Mouse (Mus musculus) bone marrow, adult 2 months (tissue): ENCODE results near the gene Gm17324. TPM values are rescaled to one million over a fixed set of nuclear protein-coding genes. Genes with fewer than 3 reads are reported as not detected.

Experiments used
- H3K27ac ChIP-seq: fragments of 200-500 bp; 2 replicates; pipeline ENCODE4 v1.5.1; 2012; ENCODE audit warnings: low read depth, mild to moderate bottlenecking, control low read depth, inconsistent platforms, low read length; ENCODE audit not compliant: control insufficient read depth, poor library complexity, insufficient read depth
- H3K4me1 ChIP-seq: fragments of 200-500 bp; 2 replicates; pipeline ENCODE4 v1.6.1; 2011; ENCODE audit warnings: low read length; ENCODE audit not compliant: control insufficient read depth, insufficient read depth
- H3K4me3 ChIP-seq: fragments of 200-500 bp; replicated peaks from 2 replicates; pipeline ENCODE3; 2011; ENCODE audit warnings: mild to moderate bottlenecking, low read depth, low read length, control low read depth; ENCODE audit not compliant: control insufficient read depth
- CTCF ChIP-seq: fragments of 200-500 bp; IDR thresholded peaks from 2 replicates; pipeline ENCODE4 v1.5.1; 2011; ENCODE audit warnings: low read length, control low read depth; ENCODE audit not compliant: control insufficient read depth, insufficient read depth
- POLR2A ChIP-seq: fragments of 200-500 bp; IDR thresholded peaks from 2 replicates; pipeline ENCODE4 v1.6.1; 2011; ENCODE audit warnings: low read depth, mild to moderate bottlenecking, control low read depth, low read length, borderline replicate concordance; ENCODE audit not compliant: control insufficient read depth
- WGBS: fragments of 180-500 bp; shearing (Covaris S2); methylation state at CpG from one replicate; pipeline ENCODE4 v1.1.7; 2018; 5-methylcytosine and 5-hydroxymethylcytosine counted together
- polyA plus RNA-seq: library from polyadenylated mRNA; stranded (reverse); fragments of >200 nt; gene quantifications from 2 replicates; pipeline ENCODE4 v1.2.4, GENCODE M21; 2011; ENCODE audit warnings: low replicate concordance; ENCODE audit not compliant: missing spikeins, insufficient read depth, insufficient read length

Gm17324 gene
- polyA plus RNA-seq, 1 experiment, result not detected

DNA sequence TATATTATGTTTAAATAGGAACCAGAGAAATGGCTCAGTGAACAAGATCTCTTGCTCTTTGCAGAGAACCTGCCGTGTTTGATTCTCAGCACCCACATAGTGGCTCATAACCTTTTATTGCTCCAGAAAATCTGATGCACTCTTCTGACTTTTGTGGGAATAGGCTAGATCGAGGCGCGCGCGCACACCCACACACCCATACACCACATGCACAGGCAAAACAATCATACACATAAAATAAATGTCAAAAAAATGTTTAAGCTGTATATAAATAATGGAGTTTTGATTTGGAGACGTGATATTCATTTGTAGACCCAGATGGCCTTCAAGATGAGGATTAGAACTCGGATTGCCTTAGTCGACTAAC lies 997 bp downstream of the Gm17324 start:
- 47% methylated on average over 9 of the region's 9 CpGs for WGBS
- no peak for TF ChIP-seq CTCF
- TF ChIP-seq POLR2A, result no peak
- peak overlapping the region; percentile 98 for H3K4me3 ChIP-seq
- peaks cover 5% of the 10 kb centered on the region; the same call in 1 of the 2 replicates for H3K4me1 ChIP-seq
- no peak overlapping the region for H3K27ac ChIP-seq

DNA sequence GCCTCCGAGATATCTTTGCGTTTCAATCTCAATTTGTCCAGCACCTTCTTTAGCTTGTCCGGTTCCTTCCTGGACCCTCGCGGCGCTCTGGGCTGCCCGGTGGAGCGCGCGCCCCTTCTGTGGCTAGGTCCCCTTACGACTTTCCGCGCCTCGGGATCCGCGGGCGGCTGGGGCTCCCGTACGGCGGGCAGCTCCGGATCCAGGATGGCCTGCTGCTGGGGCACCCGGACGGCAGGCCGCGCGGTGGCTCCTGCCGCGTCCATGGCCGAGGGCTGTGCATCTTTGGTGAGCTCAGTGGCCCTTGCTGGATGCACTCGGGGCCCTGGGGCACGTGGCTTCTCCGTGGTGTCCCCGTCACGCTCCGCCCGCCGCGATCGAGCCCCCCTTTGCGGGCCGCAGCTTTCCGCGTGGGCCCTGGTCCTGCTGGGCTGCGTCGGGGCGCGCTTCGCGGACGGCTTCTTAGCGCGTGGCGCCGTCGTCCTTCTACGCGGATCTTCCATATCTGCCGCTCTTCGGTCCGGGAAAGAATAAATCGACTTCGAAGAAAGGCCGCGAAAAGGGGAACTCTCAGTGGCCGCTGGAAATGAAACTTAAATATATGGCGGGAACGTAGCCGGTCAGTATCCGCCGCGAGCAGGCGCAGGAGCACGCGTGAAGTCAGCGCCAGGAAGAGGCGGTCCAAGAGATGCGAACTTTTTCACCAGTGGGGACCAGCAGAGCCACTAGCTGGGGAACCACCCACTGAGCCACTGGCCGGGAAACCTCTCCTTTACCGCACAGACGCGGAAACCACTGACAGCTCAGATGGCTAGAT lies 5.8 kb downstream of the Gm17324 start, which contains the start of gene Cgas:
TSS of gene Cgas (minus strand) at position 659 of the 814 bp plus-strand sequence.
- TF ChIP-seq CTCF (no peak), POLR2A (no peak; the same call in 1 of the 2 replicates)
- under 1% methylated on average over 81 of the region's 81 CpGs for WGBS
- Histone ChIP-seq H3K4me1 (peaks cover 3% of the 10 kb centered on the region; the same call in 1 of the 2 replicates), H3K4me3 (peak within 1 kb of the TSS; percentile 69), H3K27ac (peak within 1 kb of the TSS; percentile 76)

GRCm38 (mm10) chr9:78442237-78442578 lies 6.4 kb downstream of the Gm17324 start:
- TF ChIP-seq POLR2A, result no peak
- no peak for TF ChIP-seq CTCF
- H3K27ac ChIP-seq, result peak overlapping the region; percentile 76; the same call in 1 of the 2 replicates
- WGBS, result under 1% methylated on average over 9 of the region's 9 CpGs
- H3K4me3 ChIP-seq, result peak overlapping the region; percentile 69
- peaks cover 3% of the 10 kb centered on the region; the same call in 1 of the 2 replicates for H3K4me1 ChIP-seq

DNA sequence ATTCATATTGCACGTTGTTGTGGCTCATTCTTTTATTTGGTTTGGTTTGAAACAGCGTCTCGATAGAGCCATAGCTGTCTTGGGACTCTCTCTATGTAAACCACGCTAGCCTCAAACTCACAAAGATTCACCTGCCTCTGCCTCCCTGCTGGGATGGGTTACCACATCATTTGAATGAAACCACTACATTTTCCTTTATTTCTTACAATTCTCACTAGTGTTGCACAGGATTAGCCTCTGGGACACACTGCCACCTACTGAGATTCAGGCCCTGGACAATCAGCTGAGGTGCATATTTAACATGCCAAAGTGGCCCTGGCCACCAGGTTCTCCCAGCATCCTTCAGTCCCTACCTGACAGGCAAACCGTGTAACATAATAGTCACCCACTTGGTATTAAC lies 9.2 kb downstream of the Gm17324 start:
- WGBS, result 66% methylated on average over 5 of the region's 5 CpGs
- Histone ChIP-seq H3K4me1 (peaks cover 3% of the 10 kb centered on the region; the same call in 1 of the 2 replicates), H3K27ac (no peak overlapping the region), H3K4me3 (no peak overlapping the region)
- TF ChIP-seq POLR2A, result no peak
- no peak for TF ChIP-seq CTCF

DNA sequence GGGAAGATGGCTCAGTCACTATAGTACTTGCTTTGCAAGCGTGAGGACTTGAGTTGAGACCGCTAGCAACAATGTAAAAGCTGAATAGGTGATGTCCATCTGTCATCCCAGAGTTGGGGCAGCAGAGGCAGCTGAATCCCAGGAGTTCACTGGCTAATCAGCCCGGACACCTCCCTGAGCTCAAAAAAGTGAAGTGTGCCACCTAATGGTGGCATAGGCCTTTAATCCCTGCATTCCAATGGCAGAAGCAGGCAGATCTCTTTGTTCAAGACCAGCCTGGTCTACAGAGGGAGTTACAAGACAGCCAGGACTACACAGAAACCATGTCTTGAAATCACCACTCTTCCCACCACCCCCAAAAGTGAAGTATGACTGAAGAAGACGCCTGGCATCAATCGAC lies 16.1 kb downstream of the Gm17324 start:
- Histone ChIP-seq H3K4me1 (peaks cover 2% of the 10 kb centered on the region; the same call in 1 of the 2 replicates), H3K4me3 (no peak overlapping the region), H3K27ac (no peak overlapping the region)
- TF ChIP-seq CTCF, result no peak
- no peak for TF ChIP-seq POLR2A
- WGBS, result 86% methylated on average over 5 of the region's 5 CpGs

- Histone ChIP-seq H3K27ac (no peak overlapping the region), H3K4me1 (peaks cover 2% of the 10 kb centered on the region; the same call in 1 of the 2 replicates), H3K4me3 (no peak overlapping the region)
- TF ChIP-seq CTCF (no peak), POLR2A (no peak)
- 46% methylated on average over 6 of the region's 6 CpGs for WGBS
Observed at GRCm38 (mm10) chr9:78430486-78430885, 18.1 kb downstream of the Gm17324 start.

DNA sequence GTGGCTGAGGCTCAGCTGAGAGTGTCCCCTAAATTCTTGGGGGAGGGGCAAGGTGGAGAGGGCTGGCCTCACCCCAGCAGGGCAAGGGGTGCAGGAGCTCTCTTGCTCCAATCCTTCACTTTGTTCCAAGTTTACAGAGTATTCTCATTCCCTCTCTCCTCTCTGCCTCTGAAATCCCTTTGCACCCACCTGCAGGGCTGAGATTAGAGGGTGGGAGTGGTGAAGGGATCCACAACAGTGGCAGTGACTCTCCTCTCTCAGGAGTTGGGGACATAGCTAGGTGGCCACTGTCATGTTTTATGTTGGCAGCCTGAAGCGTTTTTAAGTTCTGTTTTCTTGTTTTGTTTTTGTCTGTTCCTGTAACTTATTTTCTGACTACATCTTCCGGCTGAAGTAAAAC lies 19.0 kb downstream of the Gm17324 start:
- no peak for TF ChIP-seq POLR2A
- no peak for TF ChIP-seq CTCF
- Histone ChIP-seq H3K4me1 (peaks cover 2% of the 10 kb centered on the region; the same call in 1 of the 2 replicates), H3K27ac (peak overlapping the region; percentile 45), H3K4me3 (no peak overlapping the region)
- WGBS, result 54% methylated on average over 2 of the region's 2 CpGs

- peaks cover 2% of the 10 kb centered on the region; the same call in 1 of the 2 replicates for H3K4me1 ChIP-seq
- peak overlapping the region; percentile 5; the same call in 1 of the 2 replicates for H3K27ac ChIP-seq
- no peak for TF ChIP-seq POLR2A
- no peak for TF ChIP-seq CTCF
- no peak overlapping the region for H3K4me3 ChIP-seq
- WGBS, result 69% methylated on average over 4 of the region's 4 CpGs
Observed at GRCm38 (mm10) chr9:78428870-78429432, 19.6 kb downstream of the Gm17324 start.
